Mouse (Mus musculus) myocyte (in vitro differentiated cells): Measurements from ENCODE around the gene Slc7a7. TPM values are rescaled to one million over a fixed set of nuclear protein-coding genes. Genes with fewer than 3 reads are reported as not detected.

Source experiments
- H3K27me3 ChIP-seq: one replicate; pipeline ENCODE4 v1.6.1; 2011; ENCODE audit not compliant: control insufficient read depth, insufficient read depth, insufficient read length
- H3K36me3 ChIP-seq: one replicate; pipeline ENCODE4 v1.6.1; 2011; ENCODE audit not compliant: control insufficient read depth, insufficient read depth
- H3K4me2 ChIP-seq: one replicate; pipeline ENCODE4 v1.6.1; 2011; ENCODE audit warnings: low read depth, control low read depth
- H3K4me3 ChIP-seq: one replicate; pipeline ENCODE4 v1.5.1; 2011; ENCODE audit warnings: mild to moderate bottlenecking, control low read depth, moderate library complexity
- H3K79me2 ChIP-seq: one replicate; pipeline ENCODE4 v1.6.1; 2011; ENCODE audit not compliant: control insufficient read depth, insufficient read depth
- H3ac ChIP-seq: one replicate; pipeline ENCODE4 v1.6.1; 2011; ENCODE audit not compliant: control insufficient read depth, insufficient read length
- CEBPB ChIP-seq: IDR thresholded peaks from 2 replicates; pipeline ENCODE4 v1.6.1; 2011; ENCODE audit warnings: mild to moderate bottlenecking, moderate library complexity; ENCODE audit not compliant: poor library complexity, insufficient read depth, severe bottlenecking
- E2F4 ChIP-seq: IDR thresholded peaks from one replicate; pipeline ENCODE4 v1.6.1; 2011; ENCODE audit warnings: mild to moderate bottlenecking, control low read depth, moderate library complexity; ENCODE audit not compliant: insufficient read depth
- MAX ChIP-seq: IDR thresholded peaks from one replicate; pipeline ENCODE4 v1.6.1; 2011; ENCODE audit warnings: low read depth, mild to moderate bottlenecking, control low read depth
- MYOD1 ChIP-seq, 3 experiments: IDR thresholded peaks; one replicate each; pipeline ENCODE4 v1.6.1; 2011; ENCODE audit warnings: control low read depth in 2 of 3, low read depth in 2 of 3, mild to moderate bottlenecking in 2 of 3, moderate library complexity in 1 of 3; ENCODE audit not compliant: insufficient read length in 2 of 3, control insufficient read depth in 1 of 3
- MYOG ChIP-seq, 3 experiments: IDR thresholded peaks; one replicate each; pipeline ENCODE4 v1.6.1; 2011; ENCODE audit warnings: control low read depth in 2 of 3, low read depth in 2 of 3, mild to moderate bottlenecking in 2 of 3; ENCODE audit not compliant: insufficient read length in 2 of 3, control insufficient read depth in 1 of 3, insufficient read depth in 1 of 3
- POLR2A ChIP-seq: IDR thresholded peaks from one replicate; pipeline ENCODE4 v1.6.1; 2011; ENCODE audit warnings: low read depth, mild to moderate bottlenecking, control low read depth, moderate library complexity; ENCODE audit not compliant: insufficient read length
- POLR2AphosphoS2 ChIP-seq: IDR thresholded peaks from one replicate; pipeline ENCODE4 v1.6.1; 2011; ENCODE audit warnings: low read depth, control low read depth; ENCODE audit not compliant: insufficient read length
- REST ChIP-seq: IDR thresholded peaks from one replicate; pipeline ENCODE4 v1.6.1; 2011; ENCODE audit warnings: mild to moderate bottlenecking, control low read depth, moderate library complexity; ENCODE audit not compliant: insufficient read depth, insufficient read length
- SRF ChIP-seq: IDR thresholded peaks from one replicate; pipeline ENCODE4 v1.6.1; 2011; ENCODE audit warnings: low read depth; ENCODE audit not compliant: control insufficient read depth, insufficient read length
- TCF12 ChIP-seq: IDR thresholded peaks from one replicate; pipeline ENCODE4 v1.6.1; 2011; ENCODE audit warnings: mild to moderate bottlenecking, control low read depth; ENCODE audit not compliant: poor library complexity, insufficient read depth, severe bottlenecking
- TCF3 ChIP-seq: IDR thresholded peaks from one replicate; pipeline ENCODE4 v1.6.1; 2011; ENCODE audit warnings: low read depth, control low read depth; ENCODE audit not compliant: insufficient read length
- USF1 ChIP-seq: IDR thresholded peaks from one replicate; pipeline ENCODE4 v1.6.1; 2011; ENCODE audit warnings: low read depth, mild to moderate bottlenecking, control low read depth, moderate library complexity
- polyA plus RNA-seq: library from polyadenylated mRNA; unstranded; fragments of >200 nt; fragmentation: generic; extraction: Trizol; gene quantifications from one replicate; pipeline ENCODE4 v1.2.1, GENCODE M21; 2012; ENCODE audit warnings: missing spikeins

Slc7a7 gene
- polyA plus RNA-seq, 1 experiment: 6.8 TPM

- Histone ChIP-seq H3K36me3 (no peaks in the 10 kb centered on the region), H3K4me3 (no peak overlapping the region), H3ac (no peak overlapping the region), H3K4me2 (no peak overlapping the region), H3K27me3 (peaks cover 4% of the 10 kb centered on the region), H3K79me2 (no peaks in the 10 kb centered on the region)
- TF ChIP-seq POLR2A (no peak), E2F4 (no peak), POLR2AphosphoS2 (no peak), REST (no peak), TCF3 (no peak)
These were observed 85.2 kb downstream of the Slc7a7 start for GRCm38 (mm10) chr14:54332176-54333074.

- TF ChIP-seq MAX (no peak), MYOD1 (IDR thresholded peaks at IDR 0.05; ENCODE audit: control insufficient read depth in 1 of 3, insufficient read length in 2 of 3, low read depth in 2 of 3) (no peak), TCF12 (no peak), USF1 (no peak), POLR2A (no peak), SRF (no peak), POLR2AphosphoS2 (no peak), E2F4 (no peak), REST (no peak), CEBPB (no peak), MYOG (IDR thresholded peaks at IDR 0.05; ENCODE audit: control insufficient read depth in 1 of 3, insufficient read depth in 1 of 3, insufficient read length in 2 of 3, low read depth in 2 of 3) (no peak), TCF3 (no peak)
- Histone ChIP-seq H3K4me3 (no peak overlapping the region), H3ac (no peak overlapping the region), H3K79me2 (no peaks in the 10 kb centered on the region), H3K27me3 (peaks cover 4% of the 10 kb centered on the region), H3K36me3 (no peaks in the 10 kb centered on the region), H3K4me2 (no peak overlapping the region)
These were observed 86.4 kb downstream of the Slc7a7 start for GRCm38 (mm10) chr14:54331178-54331577.

GRCm38 (mm10) chr14:54329201-54329600 is 88.4 kb downstream of the Slc7a7 start:
- Histone ChIP-seq H3ac (no peak overlapping the region), H3K27me3 (peaks cover 4% of the 10 kb centered on the region), H3K4me2 (no peak overlapping the region), H3K36me3 (no peaks in the 10 kb centered on the region), H3K79me2 (no peaks in the 10 kb centered on the region), H3K4me3 (no peak overlapping the region)
- no peak for TF ChIP-seq E2F4
- no peak for TF ChIP-seq POLR2A
- TF ChIP-seq MYOG (IDR thresholded peaks at IDR 0.05; ENCODE audit: control insufficient read depth in 1 of 3, insufficient read depth in 1 of 3, insufficient read length in 2 of 3, low read depth in 2 of 3): no peak
- TF ChIP-seq REST: no peak
- no peak for TF ChIP-seq POLR2AphosphoS2
- TF ChIP-seq USF1: no peak
- no peak for TF ChIP-seq MAX
- no peak for TF ChIP-seq MYOD1 (IDR thresholded peaks at IDR 0.05; ENCODE audit: control insufficient read depth in 1 of 3, insufficient read length in 2 of 3, low read depth in 2 of 3)
- TF ChIP-seq TCF3: no peak
- TF ChIP-seq CEBPB: no peak

DNA sequence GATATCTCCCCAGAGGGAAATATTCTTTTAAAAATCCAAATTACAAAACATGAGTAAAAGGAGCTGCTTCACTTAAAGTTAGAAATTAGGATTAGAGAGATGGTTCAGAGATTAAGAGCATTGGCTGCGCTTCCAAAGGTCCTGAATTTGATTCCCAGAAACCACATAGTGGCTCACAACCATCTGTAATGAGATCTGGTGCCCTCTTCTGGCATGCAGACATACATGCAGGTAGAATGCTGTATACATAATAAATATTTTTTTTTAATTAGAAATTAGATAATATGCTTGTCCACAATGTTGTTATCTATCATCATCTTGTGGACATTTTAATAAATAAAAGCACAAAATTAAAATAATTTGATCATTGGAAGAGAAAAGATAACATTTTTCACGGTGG is 89.0 kb downstream of the Slc7a7 start:
- TF ChIP-seq POLR2A: no peak
- H3K79me2 ChIP-seq: no peaks in the 10 kb centered on the region
- no peak overlapping the region for H3K4me3 ChIP-seq
- no peaks in the 10 kb centered on the region for H3K36me3 ChIP-seq
- H3K27me3 ChIP-seq: peaks cover 4% of the 10 kb centered on the region
- no peak overlapping the region for H3K4me2 ChIP-seq
- H3ac ChIP-seq: no peak overlapping the region

GRCm38 (mm10) chr14:54324486-54324885 is 93.1 kb downstream of the Slc7a7 start:
- Histone ChIP-seq H3K4me2 (no peak overlapping the region), H3K27me3 (no peaks in the 10 kb centered on the region), H3K36me3 (no peaks in the 10 kb centered on the region), H3K4me3 (no peak overlapping the region), H3ac (no peak overlapping the region), H3K79me2 (no peaks in the 10 kb centered on the region)
- TF ChIP-seq POLR2AphosphoS2: no peak
- TF ChIP-seq USF1: no peak
- TF ChIP-seq REST: no peak
